Mouse (Mus musculus) erythroblast, embryonic 14.5 days (primary cell): Measurements from ENCODE around the gene Dock6.

Experiments used
- GATA1 ChIP-seq: IDR thresholded peaks from 2 replicates; pipeline ENCODE4 v1.6.1; 2012; ENCODE audit warnings: low read length, inconsistent platforms, mixed read lengths
- TAL1 ChIP-seq: IDR thresholded peaks from 3 replicates; pipeline ENCODE4 v1.6.1; 2012; ENCODE audit warnings: low read length, inconsistent platforms, mixed read lengths

GRCm38 (mm10) chr9:21752252-21752792 is 100.1 kb downstream of the Dock6 start:
- no peak for TF ChIP-seq TAL1
- no peak for TF ChIP-seq GATA1
